Mouse (Mus musculus): ENCODE data around the gene Slxl1. TPM values are rescaled to one million over a fixed set of nuclear protein-coding genes. Genes with fewer than 3 reads are reported as not detected.
"Not testable (repeated sequence)": the region's sequence is repeated elsewhere in the genome, so short reads cannot be mapped to it uniquely, and the experiment has no call there.

Slxl1 gene
- not detected in 2 replicates for polyA plus RNA-seq (2016; fragmentation: Nextera tagmentation; extraction: Ambion mirVana)

- not testable (repeated sequence) for H3K9me3 ChIP-seq; H3K27ac ChIP-seq (replicated peaks); DNase-seq (ENCODE audit: low spot score); H3K27me3 ChIP-seq (replicated peaks; ENCODE audit: low read depth, poor library complexity, severe bottlenecking); H3K4me1 ChIP-seq; H3K4me3 ChIP-seq; H3K36me3 ChIP-seq (replicated peaks)
- no CpG with 5 or more reads among the region's 6 CpGs for WGBS
These were observed at the start of gene Slxl1 for GRCm38 (mm10) chrX:55226576-55226975. TSS of gene Slxl1 (plus strand) at chrX:55226876.
